Mouse (Mus musculus): ENCODE results near the gene Myh3. TPM values are rescaled to one million over a fixed set of nuclear protein-coding genes. Genes with fewer than 3 reads are reported as not detected.

Gene Myh3
- polyA plus RNA-seq, 1 experiment from 2014 or later: 0.22 TPM

DNA sequence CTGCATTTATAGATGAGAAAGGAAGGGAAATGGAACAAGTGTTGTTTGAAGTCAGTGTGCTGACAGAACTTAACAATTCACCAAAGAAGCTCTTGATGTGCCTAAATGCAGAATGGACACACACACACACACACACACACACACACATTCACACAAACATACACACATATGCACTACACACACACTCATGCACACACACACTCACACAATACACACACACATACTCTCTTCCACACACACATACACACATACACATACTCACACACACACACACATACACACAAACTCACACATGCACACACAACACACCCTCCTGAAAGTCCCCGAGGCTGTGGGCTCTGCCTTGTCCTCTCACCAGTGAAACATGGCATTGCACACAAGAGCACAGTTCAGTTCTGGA, 26.1 kb downstream of the Myh3 start:
- no peak for DNase-seq (ENCODE audit: low spot score)

DNA sequence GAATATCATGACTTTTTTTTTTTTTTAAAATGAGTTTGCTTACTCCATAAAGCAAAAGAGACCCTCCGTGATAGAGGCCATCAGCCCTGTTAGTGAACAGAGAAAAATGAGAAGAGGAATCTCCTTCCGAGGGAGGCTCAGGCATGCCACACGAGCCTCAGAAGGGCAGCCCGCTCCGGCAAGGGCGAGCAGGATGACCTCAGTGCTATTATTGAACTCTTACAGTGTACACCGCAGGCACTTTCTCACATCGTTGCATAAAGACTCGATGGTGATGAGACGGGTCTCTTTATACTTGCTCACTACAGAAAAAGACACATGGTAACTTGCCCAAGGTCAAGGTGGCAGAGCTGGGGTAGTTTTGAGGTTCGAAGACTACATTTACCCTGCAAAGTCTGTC, 26.6 kb downstream of the Myh3 start:
- no peak for DNase-seq (ENCODE audit: low spot score)

DNA sequence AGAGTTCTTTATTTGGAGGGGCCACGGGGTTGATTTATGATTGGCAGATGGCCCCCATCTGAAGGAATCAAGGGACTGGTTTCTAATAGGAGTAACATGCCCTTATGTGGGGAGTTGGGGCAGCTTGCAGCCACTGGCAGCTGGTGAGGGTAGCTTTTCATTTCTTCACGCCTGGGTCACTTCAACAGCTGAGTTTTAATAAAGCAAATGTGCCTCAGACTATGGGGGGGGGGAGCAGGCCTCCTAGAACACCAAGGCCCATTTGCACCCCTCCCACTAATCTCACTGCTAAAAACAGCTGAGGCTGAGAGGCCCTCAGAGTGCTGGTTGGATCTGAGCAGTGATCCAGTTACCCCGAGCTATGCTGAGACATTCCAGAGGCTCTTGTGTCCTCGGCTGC, 27.6 kb downstream of the Myh3 start:
- no peak for DNase-seq (ENCODE audit: low spot score)

DNA sequence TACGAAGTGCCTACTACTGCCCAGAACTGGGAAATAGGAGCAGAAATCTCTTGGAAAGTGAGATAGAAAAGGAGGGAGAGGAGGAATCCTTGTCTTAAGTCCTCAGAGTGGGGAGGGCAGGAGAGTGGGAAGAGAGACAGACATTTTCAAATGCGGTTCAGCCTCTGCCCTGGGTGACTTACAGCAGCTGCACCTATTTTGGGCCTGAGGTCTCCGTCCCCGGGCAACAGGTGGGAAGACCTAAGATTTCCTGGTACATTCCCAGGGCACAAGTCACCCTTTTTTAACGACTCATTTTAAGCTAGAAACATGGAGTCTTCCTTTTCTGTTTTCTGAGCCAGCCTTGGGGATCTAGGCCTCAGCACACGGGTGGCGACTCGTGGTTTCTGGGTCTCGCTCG, 28.9 kb downstream of the Myh3 start:
- DNase-seq (ENCODE audit: low spot score): no peak

DNA sequence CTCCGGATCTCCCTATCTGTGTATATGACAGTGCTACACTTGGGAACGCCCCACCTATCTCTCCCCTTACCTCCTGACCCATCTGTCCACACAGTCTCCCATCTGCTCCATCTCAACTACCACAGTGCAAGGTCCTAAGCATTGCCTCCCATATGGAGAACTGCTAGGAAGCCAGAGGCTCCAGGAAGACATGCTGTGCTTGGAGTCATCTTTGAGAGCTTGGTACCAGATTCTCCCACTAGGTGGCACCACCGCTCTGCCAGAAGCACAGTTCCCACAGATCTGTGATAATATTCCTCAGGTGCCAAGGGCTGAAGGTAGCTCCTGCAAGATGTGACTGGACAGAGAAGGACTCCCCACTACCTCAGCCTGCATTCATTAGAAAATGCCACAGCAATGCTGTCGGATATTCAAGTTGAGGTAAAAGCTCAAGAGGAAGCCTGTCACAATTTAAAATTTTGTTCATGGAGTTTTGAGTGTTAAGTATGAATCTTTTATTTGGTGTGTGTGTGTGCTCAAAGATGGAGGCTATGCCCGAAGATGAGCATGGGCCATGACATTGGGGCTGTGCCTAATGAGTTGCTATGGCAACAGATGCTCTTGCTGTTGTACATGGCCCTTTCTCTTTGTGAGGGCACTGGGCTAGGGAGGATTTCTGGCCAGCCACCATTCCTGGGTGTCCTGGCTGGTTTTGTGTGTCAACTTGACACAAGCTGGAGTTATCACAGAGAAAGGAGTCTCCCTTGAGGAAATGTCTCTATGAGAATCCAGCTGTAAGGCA, 32.3 kb downstream of the Myh3 start:
- peak; percentile 16 for DNase-seq (ENCODE audit: low spot score)

DNA sequence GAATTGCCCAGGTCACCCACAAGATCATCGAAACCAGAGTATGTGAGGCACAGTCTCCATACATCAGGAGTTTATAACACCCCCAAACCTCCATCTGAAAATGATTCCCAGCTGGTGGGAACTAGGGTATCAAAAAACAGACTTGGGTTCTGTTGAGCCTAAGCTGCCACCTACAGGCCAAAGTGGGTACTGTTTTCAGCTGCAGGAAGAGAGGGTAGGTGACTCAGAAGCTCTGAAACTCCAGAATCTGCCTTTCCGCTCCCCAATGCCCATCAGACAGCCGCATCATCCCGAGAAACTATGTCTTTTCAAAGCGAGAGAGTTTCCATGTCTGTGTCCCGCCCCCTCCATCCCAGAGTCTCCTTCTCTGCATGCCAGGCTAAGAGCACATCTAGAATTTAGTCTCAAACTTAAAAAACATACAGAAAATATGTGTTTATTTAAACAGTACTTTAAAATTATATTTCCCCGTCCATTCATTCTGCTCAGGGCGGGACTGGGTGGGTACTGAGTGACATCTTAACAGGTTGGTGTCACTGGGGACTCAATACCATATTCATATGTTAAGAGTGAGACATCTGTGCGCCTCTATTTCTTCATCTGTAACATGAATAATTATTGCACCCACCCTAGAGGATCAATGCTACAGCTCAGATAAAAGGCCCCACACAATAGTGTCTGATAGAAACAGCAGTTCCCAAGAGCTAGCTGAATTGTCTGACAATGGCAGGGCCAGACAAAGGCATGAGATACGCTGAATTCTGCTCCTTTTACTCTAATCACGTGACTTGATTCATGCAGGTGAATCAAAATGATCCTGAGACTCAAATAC, 34.1 kb downstream of the Myh3 start:
- peak; percentile 63 for DNase-seq (ENCODE audit: low spot score)

DNA sequence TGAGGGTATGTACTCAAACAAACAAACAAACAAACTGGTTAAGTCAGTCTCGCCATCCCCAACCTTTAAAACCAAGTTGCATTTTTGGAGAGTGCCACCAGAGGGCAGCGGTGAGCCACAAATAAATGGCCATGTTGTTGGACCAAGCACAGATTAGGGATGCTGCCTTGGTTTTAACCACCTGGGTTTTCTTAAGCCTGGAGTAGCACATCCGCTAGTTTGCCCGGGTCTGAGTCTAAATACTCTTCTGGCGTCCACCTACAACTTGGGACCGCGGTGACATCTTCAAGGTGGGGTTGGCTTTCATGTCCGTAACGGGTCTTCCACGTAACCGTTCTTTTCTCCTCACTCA, 34.7 kb downstream of the Myh3 start:
- peak; percentile 52 for DNase-seq (ENCODE audit: low spot score)

DNA sequence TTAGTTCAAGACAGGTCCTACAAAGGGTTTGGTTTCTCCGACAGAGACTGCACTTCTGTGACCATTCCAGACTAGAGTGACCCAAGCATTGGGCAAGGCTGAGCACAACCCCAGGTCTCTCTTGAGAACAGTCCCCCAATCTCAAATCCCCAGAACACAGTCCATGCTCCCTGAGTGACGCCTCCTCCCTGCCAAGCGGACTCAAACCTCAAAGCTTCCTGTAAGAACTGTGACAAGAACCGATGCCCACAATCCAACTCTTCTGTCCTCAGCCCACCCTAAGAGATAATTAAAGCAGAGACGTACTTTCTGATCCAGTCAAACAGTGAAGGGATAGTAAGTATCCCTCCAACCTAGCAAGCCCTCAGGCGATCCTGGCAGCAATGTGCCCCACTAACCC, 35.3 kb downstream of the Myh3 start:
- DNase-seq (ENCODE audit: low spot score): no peak

DNA sequence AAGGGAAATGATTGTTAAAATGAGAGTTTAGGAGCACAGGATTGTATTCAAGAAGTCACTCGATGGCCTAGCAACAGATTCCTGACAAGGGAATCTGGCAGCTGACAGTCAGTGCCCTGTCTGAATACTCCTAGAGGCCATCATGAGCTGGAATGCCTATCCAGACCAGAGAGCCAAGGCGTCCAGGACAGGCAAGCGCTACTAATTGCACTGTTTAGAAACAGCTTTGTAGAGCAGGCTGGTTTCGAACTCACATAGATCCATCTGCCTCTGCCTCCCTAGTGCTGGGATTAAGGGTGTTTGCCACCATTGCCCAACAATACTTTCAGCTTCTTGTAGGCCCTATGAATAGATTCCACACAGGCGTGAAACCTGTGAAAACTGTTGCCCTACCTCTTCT, 36.2 kb downstream of the Myh3 start:
- no peak for DNase-seq (ENCODE audit: low spot score)

DNA sequence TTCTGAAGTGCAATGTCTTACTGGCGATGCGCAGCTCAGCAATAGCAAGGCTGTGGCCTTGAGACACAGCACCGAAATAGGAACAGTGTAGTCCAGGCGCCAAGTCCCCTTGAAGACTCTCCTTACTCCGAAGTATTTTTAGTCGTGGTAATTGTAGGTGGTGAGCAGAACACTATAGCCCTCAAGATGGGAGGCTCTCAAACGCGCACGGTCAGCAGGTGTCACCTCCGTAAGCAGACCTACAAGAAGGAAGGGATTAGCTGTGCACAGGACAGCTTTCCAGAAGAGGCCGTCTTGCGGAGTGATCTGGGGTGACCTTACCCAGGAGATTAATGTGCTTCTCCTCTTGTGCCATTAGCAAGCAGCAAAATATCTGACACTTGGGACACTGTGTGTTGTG, 36.8 kb downstream of the Myh3 start:
- no peak for DNase-seq (ENCODE audit: low spot score)

DNA sequence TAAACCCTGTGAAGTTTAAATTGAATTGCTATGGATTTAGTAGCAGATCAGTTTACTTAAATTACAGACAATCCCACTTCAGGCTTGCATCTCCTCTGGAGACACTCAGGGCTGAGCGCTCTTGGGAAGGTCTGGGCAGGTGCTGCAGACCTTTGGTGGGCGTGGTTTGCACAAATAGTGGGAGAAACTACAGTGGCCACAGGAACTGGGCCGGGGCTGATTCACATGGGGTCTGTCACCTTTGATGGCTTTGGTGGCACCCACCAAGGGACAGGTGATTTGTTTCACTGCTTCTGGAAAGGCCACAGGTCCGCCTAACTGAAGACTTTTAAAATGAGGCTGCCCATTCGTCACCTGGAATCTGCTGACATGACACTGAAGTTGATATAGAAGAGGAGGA, 38.6 kb downstream of the Myh3 start:
- DNase-seq (ENCODE audit: low spot score): no peak

DNA sequence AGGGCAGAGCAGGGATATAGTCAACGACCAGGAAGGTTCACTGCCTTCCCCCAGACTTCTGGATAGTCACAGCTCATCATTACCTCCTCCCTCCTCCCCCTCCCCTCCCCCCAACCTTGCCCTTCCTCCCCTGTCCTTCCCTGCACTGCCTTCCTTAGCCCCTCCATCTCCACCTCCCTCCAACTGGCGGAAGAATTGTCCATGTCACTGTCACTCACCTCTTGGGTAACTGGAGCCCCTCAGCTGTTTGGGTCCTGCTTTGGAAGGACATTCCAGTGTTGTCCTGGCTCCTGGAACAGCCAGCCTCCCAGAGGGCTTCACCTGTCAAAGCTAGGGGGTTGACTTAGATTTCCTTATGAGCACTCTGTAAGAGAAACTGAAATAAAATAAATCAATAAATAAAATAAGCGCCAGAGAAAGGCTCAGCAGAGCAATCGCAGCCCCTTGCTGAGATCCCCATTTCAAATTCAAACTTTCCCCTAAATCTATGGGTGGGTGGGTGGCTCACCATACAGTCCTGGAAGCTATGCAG, 41.5 kb downstream of the Myh3 start:
- no peak for DNase-seq (ENCODE audit: low spot score)

DNA sequence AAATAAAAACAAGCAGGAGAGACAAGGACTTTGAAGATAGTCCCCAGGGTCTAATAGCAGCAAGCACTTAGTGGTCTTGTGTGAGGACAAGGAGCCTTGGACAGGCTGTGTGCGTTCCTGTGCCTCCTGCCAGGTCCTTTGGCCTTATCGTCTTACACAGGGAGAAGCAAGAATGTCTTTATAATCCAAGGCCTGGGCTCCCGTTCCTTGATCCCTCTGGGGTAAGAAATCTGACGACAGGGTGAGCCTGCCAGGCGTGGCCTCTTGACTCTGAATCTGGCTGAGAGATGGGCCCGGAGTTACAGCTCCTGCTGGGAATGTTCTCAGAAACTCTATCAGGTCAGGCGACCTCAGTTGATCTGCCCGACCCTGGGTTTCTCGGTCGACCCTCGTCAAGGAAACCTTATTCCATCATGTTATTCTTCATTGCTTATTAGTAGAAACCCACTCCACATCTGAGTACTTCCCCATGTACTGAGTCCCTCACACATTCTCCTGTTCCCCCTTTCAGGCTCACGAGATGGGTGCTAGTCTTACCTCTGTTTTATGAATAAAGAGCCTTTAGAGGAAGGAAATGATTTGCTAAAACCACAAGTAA, 42.7 kb downstream of the Myh3 start:
- no peak for DNase-seq (ENCODE audit: low spot score)

DNA sequence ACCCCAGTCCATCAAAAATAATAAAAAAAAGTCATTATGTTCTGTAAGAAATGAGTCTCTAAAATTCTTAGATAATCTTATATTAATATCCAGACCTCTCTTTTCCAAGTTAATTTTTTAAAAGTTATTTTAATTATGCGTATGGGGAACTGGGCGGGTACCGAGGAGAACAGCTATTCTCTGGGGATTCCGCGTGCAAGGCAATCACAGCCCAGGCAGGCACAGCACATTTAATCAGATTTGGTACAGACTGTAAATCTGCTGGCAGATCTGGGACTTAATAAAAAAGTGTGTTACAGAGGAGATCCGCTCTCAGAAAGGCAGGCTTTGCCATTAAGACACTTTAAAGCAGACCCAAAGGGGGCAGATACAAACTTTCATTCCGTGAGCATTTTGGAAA, 46.8 kb downstream of the Myh3 start:
- DNase-seq (ENCODE audit: low spot score): no peak

DNA sequence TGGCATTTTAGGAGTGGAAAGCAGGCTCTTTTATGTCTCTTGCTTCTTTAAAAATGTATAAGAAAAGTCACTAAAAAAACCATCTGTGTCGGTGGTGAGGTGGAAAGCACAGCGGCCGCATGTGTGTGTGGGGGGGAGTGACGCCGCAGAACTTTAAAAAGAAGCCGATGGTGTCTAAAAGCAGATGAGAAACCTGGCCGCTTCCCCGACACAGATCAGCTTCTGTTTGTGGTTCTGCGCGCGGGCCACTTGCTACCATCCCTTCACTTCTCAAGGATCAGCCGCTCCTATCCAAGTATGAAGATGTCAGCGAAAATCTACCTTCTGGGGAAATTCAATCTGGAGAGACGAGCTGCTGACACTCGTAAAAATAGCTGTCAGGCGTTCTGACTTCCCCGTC, 47.3 kb downstream of the Myh3 start:
- DNase-seq (ENCODE audit: low spot score): no peak

DNA sequence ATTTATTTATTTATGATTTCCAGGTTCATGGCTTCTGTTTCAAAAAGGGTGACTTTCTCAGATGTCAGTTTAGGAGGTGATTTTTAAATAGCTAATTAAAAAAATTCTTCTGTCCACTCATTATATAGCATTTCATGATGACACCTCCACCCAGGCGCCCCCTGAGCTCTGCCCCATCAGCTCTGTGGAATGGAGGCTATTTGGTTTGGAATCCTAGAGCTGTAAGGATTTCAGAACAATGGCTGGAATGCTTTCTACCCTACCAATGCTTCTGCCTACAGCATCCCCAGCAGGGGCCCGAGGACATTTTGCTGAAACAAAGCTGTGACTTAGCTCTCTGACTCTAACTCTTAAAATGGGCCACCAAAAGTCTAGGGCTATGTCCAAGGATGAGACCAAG, 55.4 kb downstream of the Myh3 start:
- no peak for DNase-seq (ENCODE audit: low spot score)

DNA sequence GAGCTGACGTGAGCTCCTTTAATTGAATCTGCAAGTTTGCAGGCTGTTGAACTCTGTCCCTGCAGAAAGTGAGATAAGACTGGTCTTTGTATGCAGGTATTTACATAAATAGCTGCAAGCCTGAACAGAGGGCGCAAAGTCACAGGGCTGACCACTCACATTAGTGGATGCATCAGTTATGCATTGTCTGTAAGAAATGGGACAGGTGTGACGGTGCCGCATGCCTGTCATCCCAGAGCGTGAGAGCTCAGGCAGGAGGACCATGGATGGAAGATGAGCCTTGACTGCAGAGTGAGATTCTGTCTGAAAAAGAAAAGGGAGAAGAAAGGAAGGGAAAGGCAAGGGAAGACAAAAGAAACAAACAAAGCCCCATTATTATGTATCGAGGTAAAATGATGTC, 56.6 kb downstream of the Myh3 start:
- DNase-seq (ENCODE audit: low spot score): no peak

DNA sequence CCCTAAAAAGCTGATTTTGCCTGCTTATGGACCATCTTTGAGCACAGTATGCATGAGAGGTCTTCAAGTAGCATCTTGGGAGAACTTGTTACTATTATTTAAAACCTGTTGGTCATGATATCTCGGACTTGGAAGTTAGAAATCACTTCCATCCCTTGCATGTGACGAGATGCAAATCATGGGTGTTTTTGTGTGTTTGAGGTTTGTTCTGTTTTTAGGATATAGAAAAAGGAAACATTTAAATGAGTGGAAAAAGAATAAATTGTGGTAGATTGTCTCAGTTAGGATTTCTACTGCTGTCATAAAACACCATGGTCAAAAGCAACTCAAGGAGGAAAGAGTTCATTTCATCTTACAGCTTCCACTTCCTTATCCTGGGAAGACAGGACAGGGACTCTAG, 57.4 kb downstream of the Myh3 start:
- no peak for DNase-seq (ENCODE audit: low spot score)

DNA sequence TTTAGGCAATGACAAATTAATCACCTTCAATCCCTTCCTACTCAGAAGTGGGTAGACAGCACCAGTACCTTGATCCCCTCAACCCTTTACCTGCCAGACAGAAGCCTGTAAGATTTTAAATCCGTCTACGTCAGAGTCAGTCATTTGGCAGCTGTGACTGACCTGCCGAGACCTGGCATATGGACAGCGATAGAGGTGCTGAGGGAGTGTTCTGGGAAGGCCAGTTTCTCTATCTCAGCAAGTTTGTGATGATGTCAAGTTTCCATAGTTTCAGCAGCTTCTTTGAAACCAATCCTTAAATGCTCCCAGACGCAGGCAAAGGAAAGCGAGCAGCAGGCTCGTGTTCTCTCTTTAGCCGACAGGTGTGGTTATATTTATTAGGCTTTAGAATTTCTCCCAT, 61.5 kb downstream of the Myh3 start:
- no peak for DNase-seq (ENCODE audit: low spot score)

DNA sequence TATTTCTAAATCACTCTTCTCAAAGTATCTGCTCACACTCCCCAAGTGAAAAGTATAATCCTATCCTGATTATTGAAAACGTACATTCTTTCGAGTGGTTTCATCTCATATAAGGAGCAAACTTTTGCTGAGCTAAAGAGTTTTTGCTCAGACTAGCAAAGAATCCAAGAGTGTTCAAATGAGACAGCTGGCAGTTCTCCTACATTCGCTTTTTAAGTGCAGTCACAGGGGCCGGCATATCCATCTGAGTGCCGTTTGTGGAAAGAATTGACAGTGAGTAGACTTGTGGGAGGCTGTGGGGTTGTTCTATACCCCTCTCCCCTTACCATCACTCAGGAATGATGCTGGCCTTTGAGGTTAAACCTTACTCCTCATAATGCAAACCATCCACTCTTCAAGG, 62.1 kb downstream of the Myh3 start:
- DNase-seq (ENCODE audit: low spot score): no peak

DNA sequence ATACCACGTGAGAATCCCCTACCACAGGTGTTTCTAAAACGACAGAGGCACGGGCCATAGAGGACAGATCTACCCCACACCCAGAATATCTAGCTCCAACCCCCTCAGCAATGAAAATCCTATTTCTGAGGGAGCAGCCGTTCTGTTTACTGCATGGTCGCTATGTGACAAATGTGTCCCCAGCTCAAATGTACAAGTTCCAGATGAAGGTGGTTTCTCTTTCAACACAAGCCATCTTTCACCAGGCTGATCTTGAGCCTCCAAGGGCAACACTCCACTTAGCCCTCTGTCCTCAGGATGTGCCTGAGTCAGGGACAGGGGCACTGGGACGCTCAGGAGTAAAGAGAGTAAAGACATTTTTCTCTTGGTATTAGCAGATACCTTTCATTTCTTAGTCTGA, 62.9 kb downstream of the Myh3 start:
- no peak for DNase-seq (ENCODE audit: low spot score)

DNA sequence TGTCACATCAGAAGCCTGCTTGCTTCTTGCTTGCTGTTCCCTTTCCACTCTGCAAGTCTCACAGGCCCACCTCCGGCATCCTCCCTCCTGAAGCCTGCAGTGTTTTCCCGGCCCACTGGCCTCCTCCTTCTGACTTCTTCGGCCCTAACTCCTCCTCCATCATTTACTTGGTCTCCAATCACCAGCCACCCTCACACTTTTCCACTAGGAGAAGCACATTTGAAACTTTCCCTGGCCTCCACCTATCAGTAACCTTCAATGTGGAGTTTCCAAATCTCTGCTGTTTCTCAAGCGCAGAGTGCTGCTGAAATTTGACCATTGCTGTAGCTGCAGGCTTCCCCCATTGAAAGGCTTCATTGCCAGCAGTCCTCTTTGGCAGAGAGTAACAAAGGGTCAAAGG, 63.9 kb downstream of the Myh3 start:
- DNase-seq (ENCODE audit: low spot score): no peak

Data from thymus, postnatal 0 days (tissue).